Mouse (Mus musculus) thymus, postnatal 36 days (tissue): ENCODE data around the gene Lax1.
"Not testable (repeated sequence)": the region's sequence is repeated elsewhere in the genome, so short reads cannot be mapped to it uniquely, and the experiment has no call there.

ENCODE experiments used
- DNase-seq, 2 experiments: peaks; one replicate each; pipeline ENCODE4 v3.0.0; 2022; ENCODE audit warnings: mixed read lengths in 2 of 2

Gene Lax1

GRCm38 (mm10) chr1:133685749-133686519 lies 4.0 kb downstream of the Lax1 start:
- DNase-seq: no peak

GRCm38 (mm10) chr1:133671801-133672200 lies 18.1 kb downstream of the Lax1 start:
- no peak for DNase-seq

- no peak for DNase-seq
Observed at GRCm38 (mm10) chr1:133671266-133671665, 18.6 kb downstream of the Lax1 start.

GRCm38 (mm10) chr1:133670776-133671175 lies 19.1 kb downstream of the Lax1 start:
- no peak for DNase-seq

- no peak for DNase-seq
Observed at GRCm38 (mm10) chr1:133670190-133670589, 19.7 kb downstream of the Lax1 start.

- no peak for DNase-seq
Observed at GRCm38 (mm10) chr1:133668618-133669017, 21.3 kb downstream of the Lax1 start.

GRCm38 (mm10) chr1:133667721-133668120 lies 22.2 kb downstream of the Lax1 start:
- no peak for DNase-seq

- DNase-seq: not testable (repeated sequence)
Observed at GRCm38 (mm10) chr1:133665713-133666112, 24.2 kb downstream of the Lax1 start.

- no peak for DNase-seq
Observed at GRCm38 (mm10) chr1:133664203-133664970, 25.5 kb downstream of the Lax1 start.

GRCm38 (mm10) chr1:133663427-133663826 lies 26.5 kb downstream of the Lax1 start:
- no peak for DNase-seq

GRCm38 (mm10) chr1:133662941-133663340 lies 27.0 kb downstream of the Lax1 start:
- no peak for DNase-seq

- peak; percentile 85 to 91 for DNase-seq
Observed at GRCm38 (mm10) chr1:133661203-133661933, 28.5 kb downstream of the Lax1 start, which contains the start of gene Gm38394. Gene Gm38394 (minus strand): TSS chr1:133661318.

GRCm38 (mm10) chr1:133660466-133661202 lies 29.3 kb downstream of the Lax1 start, which contains the start of gene Zbed6:
Gene Zbed6 (minus strand): TSS chr1:133660885.
- peak; percentile 60 to 72 for DNase-seq

- no peak for DNase-seq
Observed at GRCm38 (mm10) chr1:133658878-133659277, 31.0 kb downstream of the Lax1 start.

GRCm38 (mm10) chr1:133656811-133657210 lies 33.1 kb downstream of the Lax1 start:
- no peak for DNase-seq

GRCm38 (mm10) chr1:133653033-133653432 lies 36.9 kb downstream of the Lax1 start:
- DNase-seq: no peak

GRCm38 (mm10) chr1:133650288-133651055 lies 39.4 kb downstream of the Lax1 start:
- no peak for DNase-seq

GRCm38 (mm10) chr1:133645652-133646051 lies 44.3 kb downstream of the Lax1 start:
- no peak for DNase-seq

GRCm38 (mm10) chr1:133641163-133641562 lies 48.7 kb downstream of the Lax1 start:
- no peak for DNase-seq

- no peak for DNase-seq
Observed at GRCm38 (mm10) chr1:133638517-133638916, 51.4 kb downstream of the Lax1 start.

- no peak for DNase-seq
Observed at GRCm38 (mm10) chr1:133632168-133632567, 57.7 kb downstream of the Lax1 start.
